Mouse (Mus musculus) liver, adult 2 months (tissue): ENCODE data around the gene Klk1b9. TPM values are rescaled to one million over a fixed set of nuclear protein-coding genes. Genes with fewer than 3 reads are reported as not detected.

Experiments
- DNase-seq: peaks from one replicate; pipeline ENCODE4 v3.0.0-alpha.2; 2011; ENCODE audit warnings: low read depth, low spot score; ENCODE audit errors: extremely low read depth
- H3K27ac ChIP-seq: fragments of 200-500 bp; replicated peaks from 2 replicates; pipeline ENCODE4 v1.5.1; 2012; ENCODE audit warnings: low read depth, mild to moderate bottlenecking, control low read depth, inconsistent platforms, low read length; ENCODE audit not compliant: insufficient read depth
- H3K27me3 ChIP-seq: fragments of 200-500 bp; 2 replicates; pipeline ENCODE4 v1.6.1; 2012; ENCODE audit warnings: mild to moderate bottlenecking, moderate library complexity, low read length, inconsistent platforms; ENCODE audit not compliant: control insufficient read depth, insufficient read depth
- H3K36me3 ChIP-seq: fragments of 200-500 bp; 2 replicates; pipeline ENCODE4 v1.6.1; 2012; ENCODE audit warnings: low read length, inconsistent platforms; ENCODE audit not compliant: control insufficient read depth, insufficient read depth
- H3K4me1 ChIP-seq: fragments of 200-500 bp; 2 replicates; pipeline ENCODE4 v1.6.1; 2011; ENCODE audit warnings: low read length; ENCODE audit not compliant: control insufficient read depth, insufficient read depth
- H3K4me3 ChIP-seq: fragments of 200-500 bp; 2 replicates; pipeline ENCODE4 v1.5.1; 2011; ENCODE audit warnings: low read depth, mild to moderate bottlenecking, control low read depth, low read length, moderate library complexity; ENCODE audit not compliant: insufficient read depth
- H3K79me2 ChIP-seq: fragments of 200-500 bp; 2 replicates; pipeline ENCODE4 v1.6.1; 2012; ENCODE audit warnings: inconsistent platforms, mild to moderate bottlenecking, low read length, moderate library complexity; ENCODE audit not compliant: control insufficient read depth, insufficient read depth
- H3K9ac ChIP-seq: fragments of 200-500 bp; 2 replicates; pipeline ENCODE4 v1.6.1; 2012; ENCODE audit warnings: low read depth, mild to moderate bottlenecking, control low read depth, inconsistent platforms, low read length
- CTCF ChIP-seq: fragments of 200-500 bp; IDR thresholded peaks from 2 replicates; pipeline ENCODE4 v1.5.1; 2011; ENCODE audit warnings: low read depth, low read length, control low read depth
- POLR2A ChIP-seq: fragments of 200-500 bp; IDR thresholded peaks from 2 replicates; pipeline ENCODE4 v1.6.1; 2011; ENCODE audit warnings: low read length, control low read depth; ENCODE audit not compliant: insufficient read depth; ENCODE audit errors: extremely low read depth
- WGBS: fragments of 180-500 bp; shearing (Covaris S2); methylation state at CpG from one replicate; pipeline ENCODE4 v1.1.7; 2018; 5-methylcytosine and 5-hydroxymethylcytosine counted together
- polyA plus RNA-seq: library from polyadenylated mRNA; depleted of rRNA; stranded (reverse); fragments of >200 nt; gene quantifications from 2 replicates; pipeline ENCODE4 v1.2.3, GENCODE M21; 2012
- total RNA-seq: library from RNA; depleted of rRNA; stranded (reverse); fragments of >200 nt; gene quantifications from 2 replicates; pipeline ENCODE4 v1.2.3, GENCODE M21; 2014

The Klk1b9 gene
- total and polyA plus RNA-seq, 2 experiments, result not detected

- 78% methylated on average over 3 of the region's 3 CpGs for WGBS
- H3K79me2 ChIP-seq, result no peaks in the 10 kb centered on the region
- no peaks in the 10 kb centered on the region for H3K36me3 ChIP-seq
- H3K27ac ChIP-seq, result no peak overlapping the region
- H3K27me3 ChIP-seq, result no peaks in the 10 kb centered on the region
- H3K4me1 ChIP-seq, result no peaks in the 10 kb centered on the region
- TF ChIP-seq CTCF (no peak), POLR2A (no peak)
- no peak overlapping the region for H3K4me3 ChIP-seq
- no peak overlapping the region for H3K9ac ChIP-seq
- no peak for DNase-seq
Observed at GRCm38 (mm10) chr7:43944727-43945264, 31.1 kb upstream of the Klk1b9 start.

GRCm38 (mm10) chr7:43950364-43950763 lies 25.5 kb upstream of the Klk1b9 start, which contains the start of gene Klk1b8:
Gene Klk1b8 (plus strand): TSS chr7:43950664.
- TF ChIP-seq CTCF (no peak), POLR2A (no peak)

GRCm38 (mm10) chr7:43952703-43953102 lies 23.2 kb upstream of the Klk1b9 start:
- no peaks in the 10 kb centered on the region for H3K36me3 ChIP-seq
- 61% methylated on average over 4 of the region's 4 CpGs for WGBS
- H3K4me1 ChIP-seq, result no peaks in the 10 kb centered on the region
- no peaks in the 10 kb centered on the region for H3K27me3 ChIP-seq
- TF ChIP-seq CTCF (no peak), POLR2A (no peak)
- no peak overlapping the region for H3K27ac ChIP-seq
- no peaks in the 10 kb centered on the region for H3K79me2 ChIP-seq
- no peak overlapping the region for H3K9ac ChIP-seq
- no peak for DNase-seq
- no peak overlapping the region for H3K4me3 ChIP-seq

More at GRCm38 (mm10) chr7:43950364-43950763, 25.5 kb upstream of the Klk1b9 start, which contains the start of gene Klk1b8:
- no peaks in the 10 kb centered on the region for H3K27me3 ChIP-seq
- DNase-seq, result no peak
- no peaks in the 10 kb centered on the region for H3K4me1 ChIP-seq
- H3K79me2 ChIP-seq, result no peaks in the 10 kb centered on the region
- no peak within 1 kb of the TSS for H3K4me3 ChIP-seq
- H3K9ac ChIP-seq, result no peak within 1 kb of the TSS
- H3K27ac ChIP-seq, result no peak within 1 kb of the TSS
- 37% methylated on average over 2 of the region's 2 CpGs for WGBS
- H3K36me3 ChIP-seq, result no peaks in the 10 kb centered on the region

- Histone ChIP-seq H3K9ac (no peak within 1 kb of the TSS), H3K27ac (no peak within 1 kb of the TSS), H3K4me3 (no peak within 1 kb of the TSS), H3K4me1 (no peaks in the 10 kb centered on the region), H3K79me2 (no peaks in the 10 kb centered on the region), H3K36me3 (no peaks in the 10 kb centered on the region), H3K27me3 (no peaks in the 10 kb centered on the region)
- TF ChIP-seq CTCF (no peak), POLR2A (no peak)
- WGBS, result 47% methylated on average over 3 of the region's 3 CpGs
- DNase-seq, result no peak
Observed at GRCm38 (mm10) chr7:43966451-43966850, 9.4 kb upstream of the Klk1b9 start, which contains the start of gene Klk1b1. Gene Klk1b1 (plus strand): TSS chr7:43966751.

GRCm38 (mm10) chr7:43967058-43967457 lies 8.8 kb upstream of the Klk1b9 start:
- no peak for TF ChIP-seq POLR2A
- no peak for TF ChIP-seq CTCF
- Histone ChIP-seq H3K4me1 (no peaks in the 10 kb centered on the region), H3K27me3 (no peaks in the 10 kb centered on the region), H3K36me3 (no peaks in the 10 kb centered on the region), H3K9ac (no peak overlapping the region), H3K27ac (no peak overlapping the region), H3K79me2 (no peaks in the 10 kb centered on the region), H3K4me3 (no peak overlapping the region)
- 67% methylated on average over 3 of the region's 3 CpGs for WGBS
- no peak for DNase-seq

GRCm38 (mm10) chr7:43967612-43968011 lies 8.2 kb upstream of the Klk1b9 start:
- Histone ChIP-seq H3K27ac (no peak overlapping the region), H3K27me3 (no peaks in the 10 kb centered on the region), H3K4me1 (no peaks in the 10 kb centered on the region), H3K79me2 (no peaks in the 10 kb centered on the region), H3K9ac (no peak overlapping the region), H3K36me3 (no peaks in the 10 kb centered on the region), H3K4me3 (no peak overlapping the region)
- 79% methylated on average over 2 of the region's 2 CpGs for WGBS
- DNase-seq, result no peak
- TF ChIP-seq POLR2A, result no peak
- no peak for TF ChIP-seq CTCF
